In genomic region chr5:124112531-124112930, GRCm38 (mm10) we compare ENCODE assay signal across 8 mouse cellular contexts. TPM values are rescaled to one million over a fixed set of nuclear protein-coding genes. Genes with fewer than 3 reads are reported as not detected.
DNase-seq lines count a peak whose midpoint lies in the region; ATAC-seq and TF ChIP-seq lines count a peak whose summit lies in the region.

No protein-coding gene starts in this region.

- H3K27me3 ChIP-seq in hindbrain, postnatal 0 days (ENCODE audit: insufficient read depth, low read length): no peaks in the 10 kb centered on the region
- no peaks in the 10 kb centered on the region for H3K27me3 ChIP-seq in lung, embryonic 14.5 days (ENCODE audit: insufficient read depth, low read length)
- no peaks in the 10 kb centered on the region for H3K27me3 ChIP-seq in stomach, embryonic 16.5 days (ENCODE audit: control insufficient read depth, insufficient read depth, low read length)

- no peak for ATAC-seq in hindbrain, postnatal 0 days
- no peak for ATAC-seq in lung, embryonic 14.5 days (ENCODE audit: insufficient read depth)
- ATAC-seq in stomach, embryonic 16.5 days (ENCODE audit: insufficient read depth, low FRiP score): no peak; the same call in 1 of the 2 replicates

- peak overlapping the region; percentile 93 for H3K27ac ChIP-seq in hindbrain, postnatal 0 days
- peak overlapping the region; percentile 63 for H3K27ac ChIP-seq in lung, embryonic 14.5 days (ENCODE audit: low read depth)
- peak overlapping the region; percentile 82 for H3K27ac ChIP-seq in stomach, embryonic 16.5 days (ENCODE audit: low read length)

- peak; percentile 30 for DNase-seq in ovary, adult 18-20 months (ENCODE audit: low spot score)
- no peak for DNase-seq in ovary, postnatal 14 days (ENCODE audit: low spot score)
- peak; percentile 51 for DNase-seq in embryo, embryonic 10.5 days (ENCODE audit: low spot score)
- DNase-seq in hindbrain, postnatal 0 days (ENCODE audit: low spot score): peak; percentile 51
- peak; percentile 30 for DNase-seq in lung, embryonic 14.5 days
- no peak for DNase-seq in right cerebral cortex, postnatal 25 days
- DNase-seq in frontal cortex, adult 2 months (ENCODE audit: extremely low spot score in 1 of 2, low spot score in 1 of 2): no peak

- peak overlapping the region; percentile 62 for H3K9ac ChIP-seq in hindbrain, postnatal 0 days (replicated peaks; ENCODE audit: low read length)
- peak overlapping the region; percentile 64 for H3K9ac ChIP-seq in lung, embryonic 14.5 days
- peak overlapping the region; percentile 79 for H3K9ac ChIP-seq in stomach, embryonic 16.5 days (ENCODE audit: low read length)

- peak overlapping the region; percentile 96 for H3K4me2 ChIP-seq in hindbrain, postnatal 0 days (ENCODE audit: low read depth, low read length)
- peak overlapping the region; percentile 94 for H3K4me2 ChIP-seq in lung, embryonic 14.5 days
- peak overlapping the region; percentile 89 for H3K4me2 ChIP-seq in stomach, embryonic 16.5 days (ENCODE audit: low read depth, low read length)

- 1% methylated on average over 18 of the region's 18 CpGs for WGBS in hindbrain, postnatal 0 days
- 1% methylated on average over 18 of the region's 18 CpGs for WGBS in lung, embryonic 14.5 days
- WGBS in stomach, embryonic 16.5 days: 2% methylated on average over 18 of the region's 18 CpGs

- H3K4me1 ChIP-seq in hindbrain, postnatal 0 days (ENCODE audit: insufficient read depth, low read length): peaks cover 17% of the 10 kb centered on the region
- H3K4me1 ChIP-seq in lung, embryonic 14.5 days (ENCODE audit: insufficient read depth): peaks cover 10% of the 10 kb centered on the region; the same call in 1 of the 2 replicates
- peaks cover 22% of the 10 kb centered on the region for H3K4me1 ChIP-seq in stomach, embryonic 16.5 days (ENCODE audit: control insufficient read depth, insufficient read depth, low read length)

- no peak for TF ChIP-seq CTCF in hindbrain, postnatal 0 days (IDR thresholded peaks at IDR 0.05; ENCODE audit: low read depth)
- no peak for TF ChIP-seq CTCF in lung, embryonic 14.5 days (IDR thresholded peaks at IDR 0.05; ENCODE audit: low read depth)

- H3K9me3 ChIP-seq in hindbrain, postnatal 0 days (ENCODE audit: low read length): no peaks in the 10 kb centered on the region
- H3K9me3 ChIP-seq in lung, embryonic 14.5 days (ENCODE audit: low read depth, low read length): no peaks in the 10 kb centered on the region
- H3K9me3 ChIP-seq in stomach, embryonic 16.5 days (replicated peaks; ENCODE audit: control insufficient read depth, low read length): no peaks in the 10 kb centered on the region

- no peaks in the 10 kb centered on the region for H3K36me3 ChIP-seq in hindbrain, postnatal 0 days (ENCODE audit: insufficient read depth, low read length)
- H3K36me3 ChIP-seq in lung, embryonic 14.5 days (ENCODE audit: insufficient read depth): peaks cover 10% of the 10 kb centered on the region; the same call in 1 of the 2 replicates
- H3K36me3 ChIP-seq in stomach, embryonic 16.5 days (ENCODE audit: control insufficient read depth, insufficient read depth, low read length): no peaks in the 10 kb centered on the region

- H3K4me3 ChIP-seq in hindbrain, postnatal 0 days (ENCODE audit: low read length): peak overlapping the region; percentile 65
- peak overlapping the region; percentile 85 for H3K4me3 ChIP-seq in lung, embryonic 14.5 days (ENCODE audit: low read depth, low read length)
- H3K4me3 ChIP-seq in stomach, embryonic 16.5 days (replicated peaks; ENCODE audit: low read length): peak overlapping the region; percentile 79

RNA-seq across cellular contexts. Expression of gene Ogfod2, which starts 0.4 kb away (rescaled TPM):
- total RNA-seq in hindbrain, postnatal 0 days (2014; rRNA removed): 52.0 and 110 TPM in 2 replicates
- polyA plus RNA-seq in hindbrain, postnatal 0 days (2015; fragmentation: Nextera tagmentation; extraction: Ambion mirVana): 36.0 and 38.2 TPM in 2 replicates
- 13.3 and 13.4 TPM in 2 replicates for polyA plus RNA-seq in lung, embryonic 14.5 days (2014; fragmentation: Nextera tagmentation; extraction: Ambion mirVana)
- polyA plus RNA-seq in stomach, embryonic 16.5 days (2015; fragmentation: Nextera tagmentation; extraction: Ambion mirVana): 27.7 and 30.2 TPM in 2 replicates
- 43.2 and 45.3 TPM in 2 replicates for polyA plus RNA-seq in frontal cortex, adult 2 months (2012; rRNA removed)

RNA-seq across cellular contexts. Expression of gene Arl6ip4, which starts 3.4 kb away (rescaled TPM):
- total RNA-seq in hindbrain, postnatal 0 days (2014; rRNA removed): 32.5 and 45.2 TPM in 2 replicates
- 115 and 121 TPM in 2 replicates for polyA plus RNA-seq in hindbrain, postnatal 0 days (2015; fragmentation: Nextera tagmentation; extraction: Ambion mirVana)
- 100.0 and 105 TPM in 2 replicates for polyA plus RNA-seq in lung, embryonic 14.5 days (2014; fragmentation: Nextera tagmentation; extraction: Ambion mirVana)
- polyA plus RNA-seq in stomach, embryonic 16.5 days (2015; fragmentation: Nextera tagmentation; extraction: Ambion mirVana): 76.1 and 81.6 TPM in 2 replicates
- polyA plus RNA-seq in frontal cortex, adult 2 months (2012; rRNA removed): 82.8 and 83.4 TPM in 2 replicates

RNA-seq across cellular contexts. Expression of gene Abcb9, which starts 16.9 kb away (rescaled TPM):
- 69.3 and 71.2 TPM in 2 replicates for total RNA-seq in hindbrain, postnatal 0 days (2014; rRNA removed)
- 30.8 and 34.5 TPM in 2 replicates for polyA plus RNA-seq in hindbrain, postnatal 0 days (2015; fragmentation: Nextera tagmentation; extraction: Ambion mirVana)
- polyA plus RNA-seq in lung, embryonic 14.5 days (2014; fragmentation: Nextera tagmentation; extraction: Ambion mirVana): 0.88 and 1.1 TPM in 2 replicates
- polyA plus RNA-seq in stomach, embryonic 16.5 days (2015; fragmentation: Nextera tagmentation; extraction: Ambion mirVana): 3.2 and 3.7 TPM in 2 replicates
- polyA plus RNA-seq in frontal cortex, adult 2 months (2012; rRNA removed): 30.2 and 33.3 TPM in 2 replicates

Comparison
In these comparisons a context has a peak if more than half of its experiments do, and no peak if none do; other contexts are left out.
1. DNase-seq: peak in ovary, adult 18-20 months (single experiment), embryo, embryonic 10.5 days (single experiment), hindbrain, postnatal 0 days (single experiment) and lung, embryonic 14.5 days (single experiment); none in ovary, postnatal 14 days (single experiment), right cerebral cortex, postnatal 25 days (single experiment) and frontal cortex, adult 2 months (0 of 2).
2. Peak in every context shown above with its lines, with median percentiles within 50 percentile points of each other: H3K27ac ChIP-seq, H3K4me2 ChIP-seq, H3K4me3 ChIP-seq and H3K9ac ChIP-seq.